Mouse (Mus musculus): ENCODE data around the gene Als2cr12. TPM values are rescaled to one million over a fixed set of nuclear protein-coding genes. Genes with fewer than 3 reads are reported as not detected.

Gene Als2cr12
- polyA plus RNA-seq, 1 experiment from 2014 or later: not detected

GRCm38 (mm10) chr1:58725767-58726166 lies 30.0 kb upstream of the Als2cr12 start:
- H3K27ac ChIP-seq: no peak overlapping the region
- H3K4me3 ChIP-seq (replicated peaks): no peak overlapping the region
- 96% methylated on average over 5 of the region's 5 CpGs for WGBS
- ATAC-seq (ENCODE audit: low FRiP score): no peak
- no peaks in the 10 kb centered on the region for H3K9me3 ChIP-seq
- H3K36me3 ChIP-seq (replicated peaks): peaks cover 23% of the 10 kb centered on the region; the same call in 1 of the 2 replicates
- H3K9ac ChIP-seq: no peak overlapping the region
- peaks cover 11% of the 10 kb centered on the region; the same call in 1 of the 2 replicates for H3K4me1 ChIP-seq
- no peak overlapping the region for H3K4me2 ChIP-seq
- no peaks in the 10 kb centered on the region for H3K27me3 ChIP-seq

- Histone ChIP-seq H3K4me3 (replicated peaks) (no peak overlapping the region), H3K27ac (no peak overlapping the region), H3K36me3 (replicated peaks) (peaks cover 20% of the 10 kb centered on the region; the same call in 1 of the 2 replicates), H3K4me2 (no peak overlapping the region), H3K9me3 (no peaks in the 10 kb centered on the region), H3K4me1 (peaks cover 11% of the 10 kb centered on the region; the same call in 1 of the 2 replicates), H3K27me3 (no peaks in the 10 kb centered on the region), H3K9ac (no peak overlapping the region)
- no peak for ATAC-seq (ENCODE audit: low FRiP score)
Observed at GRCm38 (mm10) chr1:58725095-58725494, 29.3 kb upstream of the Als2cr12 start.

- peak overlapping the region; percentile 30 for H3K4me2 ChIP-seq
- ATAC-seq (ENCODE audit: low FRiP score): no peak
- no peak overlapping the region for H3K4me3 ChIP-seq (replicated peaks)
- peaks cover 11% of the 10 kb centered on the region; the same call in 1 of the 2 replicates for H3K4me1 ChIP-seq
- no peak overlapping the region for H3K27ac ChIP-seq
- no peaks in the 10 kb centered on the region for H3K9me3 ChIP-seq
- no peak overlapping the region for H3K9ac ChIP-seq
- 71% methylated on average over 5 of the region's 9 CpGs for WGBS
- H3K27me3 ChIP-seq: no peaks in the 10 kb centered on the region
- peaks cover 20% of the 10 kb centered on the region; the same call in 1 of the 2 replicates for H3K36me3 ChIP-seq (replicated peaks)
Observed at GRCm38 (mm10) chr1:58724533-58724932, 28.7 kb upstream of the Als2cr12 start.

GRCm38 (mm10) chr1:58723809-58724405 lies 28.1 kb upstream of the Als2cr12 start:
- Histone ChIP-seq H3K27me3 (no peaks in the 10 kb centered on the region), H3K27ac (no peak overlapping the region), H3K4me2 (peak overlapping the region; percentile 30), H3K9me3 (no peaks in the 10 kb centered on the region), H3K4me1 (peaks cover 11% of the 10 kb centered on the region; the same call in 1 of the 2 replicates), H3K36me3 (replicated peaks) (peaks cover 14% of the 10 kb centered on the region; the same call in 1 of the 2 replicates), H3K9ac (no peak overlapping the region), H3K4me3 (replicated peaks) (no peak overlapping the region)
- ATAC-seq (ENCODE audit: low FRiP score): no peak
- 60% methylated on average over 7 of the region's 7 CpGs for WGBS

- Histone ChIP-seq H3K27ac (no peak overlapping the region), H3K9me3 (no peaks in the 10 kb centered on the region), H3K4me3 (replicated peaks) (no peak overlapping the region), H3K36me3 (replicated peaks) (peaks cover 9% of the 10 kb centered on the region; the same call in 1 of the 2 replicates), H3K27me3 (no peaks in the 10 kb centered on the region), H3K4me2 (no peak overlapping the region), H3K4me1 (peaks cover 11% of the 10 kb centered on the region; the same call in 1 of the 2 replicates), H3K9ac (no peak overlapping the region)
- ATAC-seq (ENCODE audit: low FRiP score): no peak
- WGBS: 67% methylated on average over 7 of the region's 7 CpGs
Observed at GRCm38 (mm10) chr1:58723062-58723808, 27.4 kb upstream of the Als2cr12 start.

GRCm38 (mm10) chr1:58722115-58722938 lies 26.5 kb upstream of the Als2cr12 start:
- Histone ChIP-seq H3K27ac (no peak overlapping the region), H3K4me1 (peaks cover 11% of the 10 kb centered on the region; the same call in 1 of the 2 replicates), H3K27me3 (no peaks in the 10 kb centered on the region), H3K36me3 (replicated peaks) (peaks cover 8% of the 10 kb centered on the region; the same call in 1 of the 2 replicates), H3K4me2 (no peak overlapping the region), H3K9me3 (no peaks in the 10 kb centered on the region), H3K9ac (no peak overlapping the region), H3K4me3 (replicated peaks) (no peak overlapping the region)
- ATAC-seq (ENCODE audit: low FRiP score): no peak
- 91% methylated on average over 11 of the region's 11 CpGs for WGBS

GRCm38 (mm10) chr1:58720988-58721387 lies 25.2 kb upstream of the Als2cr12 start:
- Histone ChIP-seq H3K4me3 (replicated peaks) (no peak overlapping the region), H3K9ac (no peak overlapping the region), H3K9me3 (no peaks in the 10 kb centered on the region), H3K27ac (no peak overlapping the region), H3K27me3 (no peaks in the 10 kb centered on the region), H3K4me2 (no peak overlapping the region), H3K4me1 (peaks cover 13% of the 10 kb centered on the region; the same call in 1 of the 2 replicates), H3K36me3 (replicated peaks) (peaks cover 2% of the 10 kb centered on the region; the same call in 1 of the 2 replicates)
- WGBS: 97% methylated on average over 4 of the region's 4 CpGs
- no peak for ATAC-seq (ENCODE audit: low FRiP score)

- WGBS: 94% methylated on average over 8 of the region's 8 CpGs
- Histone ChIP-seq H3K9me3 (no peaks in the 10 kb centered on the region), H3K36me3 (replicated peaks) (peaks cover 2% of the 10 kb centered on the region; the same call in 1 of the 2 replicates), H3K4me1 (0 out of 2 replicates have a peak, but pooled peaks cover 12% of the 10 kb centered on the region), H3K9ac (no peak overlapping the region), H3K4me3 (replicated peaks) (no peak overlapping the region), H3K4me2 (no peak overlapping the region), H3K27ac (no peak overlapping the region), H3K27me3 (no peaks in the 10 kb centered on the region)
- no peak for ATAC-seq (ENCODE audit: low FRiP score)
Observed at GRCm38 (mm10) chr1:58720090-58720489, 24.3 kb upstream of the Als2cr12 start.

- H3K9ac ChIP-seq: no peak overlapping the region
- H3K4me3 ChIP-seq (replicated peaks): no peak overlapping the region
- no peaks in the 10 kb centered on the region for H3K9me3 ChIP-seq
- WGBS: 85% methylated on average over 7 of the region's 7 CpGs
- H3K4me1 ChIP-seq: peaks cover 13% of the 10 kb centered on the region; the same call in 1 of the 2 replicates
- no peak overlapping the region for H3K27ac ChIP-seq
- H3K36me3 ChIP-seq (replicated peaks): peaks cover 2% of the 10 kb centered on the region; the same call in 1 of the 2 replicates
- H3K27me3 ChIP-seq: no peaks in the 10 kb centered on the region
- no peak overlapping the region for H3K4me2 ChIP-seq
- ATAC-seq (ENCODE audit: low FRiP score): no peak
Observed at GRCm38 (mm10) chr1:58719356-58719945, 23.7 kb upstream of the Als2cr12 start.

GRCm38 (mm10) chr1:58717589-58718270 lies 21.9 kb upstream of the Als2cr12 start:
- Histone ChIP-seq H3K9me3 (no peaks in the 10 kb centered on the region), H3K27me3 (no peaks in the 10 kb centered on the region), H3K27ac (no peak overlapping the region), H3K4me3 (replicated peaks) (no peak overlapping the region), H3K9ac (no peak overlapping the region), H3K36me3 (replicated peaks) (peaks cover 2% of the 10 kb centered on the region; the same call in 1 of the 2 replicates), H3K4me1 (peaks cover 18% of the 10 kb centered on the region; the same call in 1 of the 2 replicates), H3K4me2 (no peak overlapping the region)
- ATAC-seq (ENCODE audit: low FRiP score): no peak
- 95% methylated on average over 8 of the region's 8 CpGs for WGBS

- no peak for ATAC-seq (ENCODE audit: low FRiP score)
- Histone ChIP-seq H3K36me3 (replicated peaks) (peaks cover 2% of the 10 kb centered on the region; the same call in 1 of the 2 replicates), H3K4me3 (replicated peaks) (no peak overlapping the region), H3K27me3 (no peaks in the 10 kb centered on the region), H3K4me1 (peaks cover 18% of the 10 kb centered on the region; the same call in 1 of the 2 replicates), H3K4me2 (no peak overlapping the region), H3K27ac (no peak overlapping the region), H3K9ac (no peak overlapping the region), H3K9me3 (no peaks in the 10 kb centered on the region)
- WGBS: 96% methylated on average over 4 of the region's 4 CpGs
Observed at GRCm38 (mm10) chr1:58716883-58717220, 21.1 kb upstream of the Als2cr12 start.

Measured in forebrain, embryonic 12.5 days (tissue).